Mouse (Mus musculus) spleen, embryonic (tissue): Measurements from ENCODE around the gene Tepp.

Experiments
- CTCF ChIA-PET: fragments of 350-600 bp; sonication (Branson Sonifier 250); formaldehyde crosslinking; loops from one replicate; lab custom pipeline; 2022; lab: Charles Lee

Gene Tepp

DNA sequence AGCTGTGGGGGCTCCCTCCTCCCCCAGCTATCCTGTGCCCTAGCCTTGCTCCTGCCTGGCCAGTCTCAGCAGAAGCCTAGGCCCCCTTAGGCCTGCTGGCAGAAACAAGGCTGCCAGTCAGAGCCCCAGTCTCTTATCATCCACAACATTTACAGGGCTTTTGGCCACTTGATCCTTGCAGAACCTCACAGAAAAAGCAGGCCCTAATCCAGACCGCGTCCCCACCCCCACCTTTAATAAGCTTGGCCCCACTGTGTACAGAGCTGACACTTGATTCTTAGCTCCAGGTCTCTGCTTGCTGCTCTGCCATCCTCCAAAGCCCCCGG, 50.6 kb downstream of the Tepp start:
- CTCF ChIA-PET: no interaction called here

DNA sequence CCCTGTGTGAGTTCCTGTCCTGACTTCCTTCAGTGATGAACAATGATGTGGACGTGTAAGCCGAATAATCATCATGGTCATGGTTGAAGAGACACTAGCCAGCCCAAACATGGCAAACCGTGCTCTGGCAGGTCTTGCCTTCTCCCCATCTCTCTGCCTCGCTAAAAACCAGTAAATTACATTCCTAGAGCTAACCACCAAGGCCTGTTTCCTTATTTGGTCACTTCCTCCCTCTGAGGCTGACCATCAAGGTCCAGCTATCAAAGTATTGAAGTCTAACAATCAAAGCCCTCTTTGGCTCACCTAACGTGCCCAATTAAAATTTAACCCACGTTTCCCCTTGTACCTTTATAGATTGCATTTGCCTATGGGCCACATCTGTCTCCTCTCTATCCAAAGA, 51.9 kb downstream of the Tepp start:
- CTCF ChIA-PET: no interaction called here

DNA sequence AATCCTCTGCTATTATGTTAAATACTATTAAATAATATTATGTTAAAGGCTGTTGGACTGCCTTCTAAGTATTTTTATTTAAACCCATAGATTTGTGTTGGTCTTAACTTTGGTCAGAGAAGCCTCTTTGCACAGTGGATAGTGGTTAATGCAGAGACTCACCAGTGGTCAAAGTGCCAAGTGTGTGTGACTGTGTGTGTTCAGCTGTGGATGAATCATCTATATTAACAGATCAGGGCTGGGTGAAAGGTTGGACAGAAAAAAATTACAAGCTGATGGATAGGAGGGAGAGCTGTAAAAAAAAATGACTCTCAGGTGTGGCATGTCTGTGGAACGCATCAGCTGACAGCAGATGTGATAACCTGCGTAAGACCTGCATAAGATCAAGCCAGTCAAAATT, 53.5 kb downstream of the Tepp start:
- CTCF ChIA-PET: no interaction called here

DNA sequence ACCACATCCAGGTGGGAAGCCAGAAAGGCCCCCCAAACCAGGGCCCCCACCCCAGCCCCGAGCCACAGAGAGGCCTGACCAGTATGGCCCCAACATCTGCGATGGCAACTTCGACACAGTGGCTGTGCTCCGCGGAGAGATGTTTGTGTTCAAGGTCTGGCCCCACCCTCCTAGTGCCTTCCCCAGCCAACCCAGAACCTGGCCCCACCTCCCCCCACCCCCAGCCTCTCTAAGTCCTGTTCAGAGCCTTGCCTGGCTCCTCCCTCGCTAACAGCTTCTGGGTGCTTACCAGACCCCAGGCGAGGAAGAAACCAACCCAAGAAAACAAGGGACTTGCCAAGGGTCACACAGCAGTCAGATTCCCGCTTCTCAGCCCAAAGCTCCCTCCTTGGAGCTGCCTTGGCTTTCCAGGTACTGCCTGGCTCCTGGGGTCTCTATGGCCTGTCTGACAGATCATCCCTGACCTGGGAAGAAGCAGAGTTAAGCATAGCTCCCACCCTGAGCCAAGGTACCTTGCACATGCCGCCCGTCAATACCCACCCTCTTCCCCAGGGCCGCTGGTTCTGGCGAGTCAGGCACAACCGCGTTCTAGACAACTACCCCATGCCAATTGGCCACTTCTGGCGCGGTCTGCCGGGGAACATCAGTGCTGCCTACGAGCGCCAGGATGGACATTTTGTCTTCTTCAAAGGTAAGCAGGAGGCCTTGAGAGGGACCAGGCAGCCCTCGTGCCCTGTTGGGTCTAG, 59.4 kb downstream of the Tepp start:
- CTCF ChIA-PET: no interaction called here

DNA sequence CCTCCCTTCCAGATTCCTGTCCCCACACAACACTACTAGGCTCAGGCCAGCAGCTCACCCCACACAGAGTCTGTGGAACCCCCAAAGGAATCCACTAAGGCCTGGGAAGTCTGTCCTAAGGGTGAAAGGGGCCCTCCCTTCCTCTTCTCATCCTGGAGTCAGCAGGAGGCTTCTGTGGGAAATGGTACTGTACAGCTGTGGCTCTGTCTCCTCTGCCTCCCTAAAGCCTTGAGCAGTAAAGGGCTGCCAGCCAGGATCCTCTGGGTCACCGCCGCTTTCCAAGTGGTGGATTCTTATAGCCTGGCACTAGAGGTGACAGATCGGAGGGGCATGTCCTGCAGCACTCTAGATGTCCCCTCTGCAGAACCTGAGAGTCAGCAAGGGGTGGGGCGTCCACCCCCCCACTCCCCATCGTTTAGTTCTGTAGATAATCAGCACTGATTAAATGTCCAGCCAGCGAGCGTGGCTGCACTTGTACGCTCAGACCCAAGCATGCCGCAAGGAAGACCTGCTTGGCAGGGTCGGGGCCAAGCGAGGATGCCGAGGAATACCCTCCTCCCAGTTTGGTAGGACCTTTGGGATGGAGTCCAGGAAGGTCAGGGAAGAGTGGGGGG, 63.1 kb downstream of the Tepp start:
- CTCF ChIA-PET: no interaction called here

DNA sequence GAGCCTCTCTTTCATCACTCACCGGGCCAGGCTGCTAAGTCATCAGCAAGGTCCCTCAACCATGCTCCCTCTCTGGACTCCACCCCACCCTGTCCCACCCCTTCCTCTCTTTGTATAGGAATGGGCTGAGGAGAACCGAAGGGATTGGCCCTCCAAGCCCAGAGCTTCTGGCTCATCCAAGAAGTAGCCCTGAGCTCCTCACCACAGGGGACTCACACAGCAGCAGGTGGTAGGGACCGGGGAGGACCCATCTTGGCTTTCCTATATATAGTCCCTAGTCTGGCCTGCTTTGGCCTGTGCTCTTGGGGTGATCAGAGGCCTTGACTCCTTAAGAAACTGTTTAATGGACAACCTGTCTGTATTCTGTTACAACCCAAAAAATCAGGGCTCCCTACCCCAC, 64.1 kb downstream of the Tepp start:
- CTCF ChIA-PET: no interaction called here

DNA sequence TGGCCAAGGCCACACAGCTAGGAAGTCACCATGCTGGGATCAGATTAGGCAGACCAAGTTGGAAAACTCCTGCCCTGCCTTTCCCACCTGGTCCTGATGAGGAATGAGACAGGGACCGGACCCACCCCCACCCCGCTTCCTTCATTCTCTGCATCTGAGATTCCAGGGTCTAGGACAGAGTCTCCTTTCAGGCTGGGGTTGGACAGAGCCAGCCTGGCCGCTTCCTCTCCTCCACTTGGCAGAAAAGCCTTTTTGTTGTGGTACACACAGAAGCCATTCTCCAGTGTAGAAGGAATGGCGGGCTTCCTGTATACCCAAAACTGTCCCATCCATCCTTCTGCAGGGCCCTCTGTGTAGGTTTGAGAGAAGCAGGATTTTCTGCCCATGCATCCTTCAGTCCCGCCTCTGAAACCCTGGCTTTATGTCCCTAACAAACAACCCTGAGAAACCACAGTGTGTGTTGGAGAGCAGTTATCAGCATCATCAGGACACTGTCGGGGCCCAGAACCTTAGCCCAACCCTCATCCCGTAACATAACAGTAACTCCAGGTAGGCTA, 65.1 kb downstream of the Tepp start:
- CTCF ChIA-PET: no interaction called here
